Comparison of ENCODE assay signal across 7 mouse cellular contexts in genomic region chr12:25475180-25475758, GRCm38 (mm10).
DNase-seq lines count a peak whose midpoint lies in the region; ATAC-seq and TF ChIP-seq lines count a peak whose summit lies in the region.

No protein-coding gene starts in this region.

- TF ChIP-seq POLR2A in lung, adult 2 months (IDR thresholded peaks at IDR 0.05; ENCODE audit: borderline replicate concordance, extremely low read depth, low read depth, low read length) = no peak

- ATAC-seq in stomach, embryonic 15.5 days (ENCODE audit: insufficient read depth, low FRiP score, low read depth) = no peak

- WGBS in limb, embryonic 10.5 days = 7% methylated on average over 10 of the region's 10 CpGs
- 19% methylated on average over 10 of the region's 10 CpGs for WGBS in stomach, embryonic 15.5 days
- 37% methylated on average over 10 of the region's 10 CpGs for WGBS in lung, adult 2 months

- H3K27me3 ChIP-seq in limb, embryonic 10.5 days (ENCODE audit: low read depth, poor library complexity, severe bottlenecking) = no peaks in the 10 kb centered on the region
- no peaks in the 10 kb centered on the region for H3K27me3 ChIP-seq in stomach, embryonic 15.5 days (replicated peaks)

- peak; percentile 61 for DNase-seq in embryo, embryonic 9.5 days (ENCODE audit: extremely low spot score)
- peak; percentile 55 for DNase-seq in forelimb bud, embryonic 11.5 days (ENCODE audit: low read depth, low spot score)
- DNase-seq in limb, embryonic 10.5 days (ENCODE audit: low spot score) = peak; percentile 69
- DNase-seq in layer of hippocampus, adult 8-10 months (ENCODE audit: low spot score in 2 of 2) = no peak
- no peak for DNase-seq in left cerebral cortex, adult 9 months (ENCODE audit: low spot score in 2 of 2)
- DNase-seq in lung, adult 2 months = no peak

- peak overlapping the region; percentile 24 for H3K4me3 ChIP-seq in limb, embryonic 10.5 days
- H3K4me3 ChIP-seq in stomach, embryonic 15.5 days (replicated peaks) = no peak overlapping the region
- no peak overlapping the region for H3K4me3 ChIP-seq in lung, adult 2 months (replicated peaks; ENCODE audit: extremely low read depth, low read depth, low read length)

- peak overlapping the region; percentile 65 for H3K27ac ChIP-seq in limb, embryonic 10.5 days
- H3K27ac ChIP-seq in stomach, embryonic 15.5 days = no peak overlapping the region

- H3K4me1 ChIP-seq in limb, embryonic 10.5 days = peaks cover 21% of the 10 kb centered on the region
- H3K4me1 ChIP-seq in stomach, embryonic 15.5 days = peaks cover 6% of the 10 kb centered on the region
- no peaks in the 10 kb centered on the region for H3K4me1 ChIP-seq in lung, adult 2 months (ENCODE audit: control insufficient read depth, insufficient read depth, low read length)

- H3K4me2 ChIP-seq in stomach, embryonic 15.5 days = peak overlapping the region; percentile 32; the same call in 1 of the 2 replicates

- no peak for TF ChIP-seq CTCF in lung, adult 2 months (IDR thresholded peaks at IDR 0.05; ENCODE audit: insufficient read depth, low read length)

- H3K36me3 ChIP-seq in limb, embryonic 10.5 days = no peaks in the 10 kb centered on the region
- H3K36me3 ChIP-seq in stomach, embryonic 15.5 days = no peaks in the 10 kb centered on the region

- H3K9me3 ChIP-seq in limb, embryonic 10.5 days (replicated peaks) = no peaks in the 10 kb centered on the region
- H3K9me3 ChIP-seq in stomach, embryonic 15.5 days = no peaks in the 10 kb centered on the region

- no peak overlapping the region for H3K9ac ChIP-seq in stomach, embryonic 15.5 days

Comparison
In these comparisons a context has a peak if more than half of its experiments do, and no peak if none do; other contexts are left out.
1. DNase-seq: peak in embryo, embryonic 9.5 days (single experiment), forelimb bud, embryonic 11.5 days (single experiment) and limb, embryonic 10.5 days (single experiment); none in layer of hippocampus, adult 8-10 months (0 of 2), left cerebral cortex, adult 9 months (0 of 2) and lung, adult 2 months (single experiment).